Mouse (Mus musculus) cortical plate, adult 2 months (tissue): ENCODE data around the gene Ntn1.

Source experiments
- CTCF ChIP-seq: fragments of 200-500 bp; IDR thresholded peaks from 2 replicates; pipeline ENCODE4 v1.5.1; 2011; ENCODE audit warnings: mild to moderate bottlenecking, control low read depth, low read length; ENCODE audit not compliant: insufficient read depth; ENCODE audit errors: extremely low read depth
- POLR2A ChIP-seq: fragments of 200-500 bp; IDR thresholded peaks from 2 replicates; pipeline ENCODE4 v1.6.1; 2011; ENCODE audit warnings: mild to moderate bottlenecking, low read length, control low read depth; ENCODE audit not compliant: insufficient read depth; ENCODE audit errors: extremely low read depth

- TF ChIP-seq CTCF = no peak
- TF ChIP-seq POLR2A = no peak
These were observed 113.3 kb downstream of the Ntn1 start for GRCm38 (mm10) chr11:68287331-68287730.
